Mouse (Mus musculus) bone marrow, adult 2 months (tissue): ENCODE measurements around the gene Sde2.

Experiments
- CTCF ChIP-seq: fragments of 200-500 bp; IDR thresholded peaks from 2 replicates; pipeline ENCODE4 v1.5.1; 2011; ENCODE audit warnings: low read length, control low read depth; ENCODE audit not compliant: control insufficient read depth, insufficient read depth
- POLR2A ChIP-seq: fragments of 200-500 bp; IDR thresholded peaks from 2 replicates; pipeline ENCODE4 v1.6.1; 2011; ENCODE audit warnings: low read depth, mild to moderate bottlenecking, control low read depth, low read length, borderline replicate concordance; ENCODE audit not compliant: control insufficient read depth

- no peak for TF ChIP-seq CTCF
- no peak for TF ChIP-seq POLR2A
These were observed 7.8 kb downstream of the Sde2 start for GRCm38 (mm10) chr1:180858763-180859162.
